Mouse (Mus musculus) CH12.LX (cell line): ENCODE data around the gene Tnfrsf9. TPM values are rescaled to one million over a fixed set of nuclear protein-coding genes. Genes with fewer than 3 reads are reported as not detected.

Experiments used
- DNase-seq: peaks from one replicate; pipeline ENCODE4 v3.0.0-alpha.2; 2013; ENCODE audit errors: extremely low read depth
- H3K27ac ChIP-seq: 2 replicates; pipeline ENCODE4 v1.5.1; 2012; ENCODE audit warnings: low read depth, mild to moderate bottlenecking, control low read depth, moderate library complexity; ENCODE audit not compliant: insufficient read depth
- H3K27me3 ChIP-seq: replicated peaks from 2 replicates; pipeline ENCODE3; 2012; ENCODE audit warnings: inconsistent platforms
- H3K36me3 ChIP-seq, 2 experiments: replicated peaks in 1 of 2; 2 replicates each; pipeline versions ENCODE3 to v1.6.1; 2012; ENCODE audit warnings: inconsistent platforms in 1 of 2, low read length in 1 of 2, mild to moderate bottlenecking in 1 of 2, mixed read lengths in 1 of 2, moderate library complexity in 1 of 2; ENCODE audit not compliant: control insufficient read depth in 1 of 2, insufficient read depth in 1 of 2
- H3K4me1 ChIP-seq, 2 experiments: 2 replicates each; pipeline ENCODE4 v1.6.1; 2012; ENCODE audit warnings: inconsistent platforms in 1 of 2, moderate library complexity in 1 of 2; ENCODE audit not compliant: insufficient read depth in 2 of 2, control insufficient read depth in 1 of 2
- H3K4me2 ChIP-seq: 2 replicates; pipeline ENCODE4 v1.6.1; 2012; ENCODE audit warnings: low read depth, mild to moderate bottlenecking, control low read depth; ENCODE audit not compliant: poor library complexity, insufficient read depth, severe bottlenecking
- H3K4me3 ChIP-seq, 3 experiments: fragments of 150-350 bp in 1 of 3; sonication (generic) in 1 of 3; replicated peaks in 1 of 3; 2 replicates each; pipeline versions ENCODE3 to v1.5.1; 2011 to 2012; ENCODE audit warnings: low read depth in 2 of 3, low read length in 2 of 3, mild to moderate bottlenecking in 2 of 3, moderate library complexity in 2 of 3, control low read depth in 1 of 3, improper control_type of control experiment in 1 of 3, inconsistent platforms in 1 of 3, mixed read lengths in 1 of 3; ENCODE audit not compliant: poor library complexity in 1 of 3
- H3K79me2 ChIP-seq: replicated peaks from 2 replicates; pipeline ENCODE4 v1.6.1; 2012; ENCODE audit warnings: mild to moderate bottlenecking, moderate library complexity; ENCODE audit not compliant: control insufficient read depth, poor library complexity, insufficient read depth, severe bottlenecking; ENCODE audit errors: extremely low read depth
- H3K9ac ChIP-seq: 2 replicates; pipeline ENCODE4 v1.6.1; 2012; ENCODE audit warnings: low read depth, mild to moderate bottlenecking, control low read depth, moderate library complexity; ENCODE audit not compliant: insufficient read depth
- H3K9me3 ChIP-seq: replicated peaks from 2 replicates; pipeline ENCODE3; 2012; ENCODE audit warnings: low read length, inconsistent platforms, mixed read lengths
- CHD1 ChIP-seq: IDR thresholded peaks from 2 replicates; pipeline ENCODE4 v1.6.1; 2012; ENCODE audit warnings: low read depth, low read length, improper control_type of control experiment, inconsistent platforms
- CHD2 ChIP-seq: IDR thresholded peaks from 2 replicates; pipeline ENCODE4 v1.6.1; 2011; ENCODE audit warnings: low read length, improper control_type of control experiment
- CTCF ChIP-seq, 2 experiments: IDR thresholded peaks in 1 of 2; conservative IDR thresholded peaks in 1 of 2; 2 replicates each; pipeline ENCODE4 v1.5.1; 2011 to 2012; ENCODE audit warnings: low read depth in 2 of 2, low read length in 2 of 2, improper control_type of control experiment in 1 of 2, inconsistent platforms in 1 of 2, mild to moderate bottlenecking in 1 of 2, moderate library complexity in 1 of 2
- EP300 ChIP-seq: IDR thresholded peaks from 2 replicates; pipeline ENCODE4 v1.6.1; 2011; ENCODE audit warnings: low read length, improper control_type of control experiment
- ETS1 ChIP-seq: conservative IDR thresholded peaks from 2 replicates; pipeline ENCODE4 v1.6.1; 2012; ENCODE audit warnings: low read depth, mild to moderate bottlenecking, inconsistent platforms, low read length, improper control_type of control experiment, moderate library complexity
- GABPA ChIP-seq: IDR thresholded peaks from 2 replicates; pipeline ENCODE4 v1.6.1; 2012; ENCODE audit warnings: low read depth, low read length, improper control_type of control experiment, inconsistent platforms; ENCODE audit not compliant: insufficient replicate concordance
- IRF4 ChIP-seq: IDR thresholded peaks from 2 replicates; pipeline ENCODE4 v1.6.1; 2014; ENCODE audit warnings: low read depth, mild to moderate bottlenecking, inconsistent platforms, low read length, improper control_type of control experiment
- JUND ChIP-seq: conservative IDR thresholded peaks from 2 replicates; pipeline ENCODE4 v1.6.1; 2011; ENCODE audit warnings: low read depth, low read length, improper control_type of control experiment
- MAX ChIP-seq: IDR thresholded peaks from 2 replicates; pipeline ENCODE4 v1.6.1; 2011; ENCODE audit warnings: low read length, improper control_type of control experiment
- MAZ ChIP-seq: IDR thresholded peaks from 2 replicates; pipeline ENCODE4 v1.6.1; 2012; ENCODE audit warnings: low read depth, mild to moderate bottlenecking, inconsistent platforms, low read length, improper control_type of control experiment, moderate library complexity
- MXI1 ChIP-seq: IDR thresholded peaks from 2 replicates; pipeline ENCODE4 v1.6.1; 2011; ENCODE audit warnings: mild to moderate bottlenecking, low read depth, low read length, improper control_type of control experiment
- NELFE ChIP-seq: IDR thresholded peaks from 2 replicates; pipeline ENCODE4 v1.6.1; 2011; ENCODE audit warnings: low read depth, low read length, improper control_type of control experiment
- PAX5 ChIP-seq: IDR thresholded peaks from 2 replicates; pipeline ENCODE4 v1.6.1; 2012; ENCODE audit warnings: low read length, inconsistent platforms, mixed read lengths
- POLR2A ChIP-seq: IDR thresholded peaks from 2 replicates; pipeline ENCODE4 v1.6.1; 2011; ENCODE audit warnings: low read depth, mild to moderate bottlenecking, improper control_type of control experiment, low read length
- RCOR1 ChIP-seq: conservative IDR thresholded peaks from 2 replicates; pipeline ENCODE4 v1.6.1; 2012; ENCODE audit warnings: low read depth, mild to moderate bottlenecking, inconsistent platforms, low read length, improper control_type of control experiment
- SIN3A ChIP-seq: IDR thresholded peaks from 2 replicates; pipeline ENCODE4 v1.6.1; 2012; ENCODE audit warnings: low read length, improper control_type of control experiment, inconsistent platforms
- TBP ChIP-seq: conservative IDR thresholded peaks from 2 replicates; pipeline ENCODE4 v1.6.1; 2011; ENCODE audit warnings: low read depth, low read length, improper control_type of control experiment
- UBTF ChIP-seq: IDR thresholded peaks from 2 replicates; pipeline ENCODE4 v1.6.1; 2012; ENCODE audit warnings: low read depth, mild to moderate bottlenecking, inconsistent platforms, low read length, improper control_type of control experiment, moderate library complexity
- ZC3H11A ChIP-seq: IDR thresholded peaks from 2 replicates; pipeline ENCODE4 v1.6.1; 2012; ENCODE audit warnings: low read depth, mild to moderate bottlenecking, inconsistent platforms, low read length, improper control_type of control experiment
- ZKSCAN1 ChIP-seq: IDR thresholded peaks from 2 replicates; pipeline ENCODE4 v1.6.1; 2012; ENCODE audit warnings: low read depth, inconsistent platforms, low read length, improper control_type of control experiment, borderline replicate concordance
- ZNF384 ChIP-seq: IDR thresholded peaks from 2 replicates; pipeline ENCODE4 v1.6.1; 2012; ENCODE audit warnings: low read depth, low read length, improper control_type of control experiment, inconsistent platforms
- dilution Hi-C: fragments of 300-500 bp; cut with MboI; formaldehyde crosslinking; loops from 2 replicates; pipeline ENCODE4 v1.14.3; 2020; ENCODE audit warnings: low sequenced_read_pairs; ENCODE audit not compliant: extremely low pct_unique_long_range_greater_than_20kb, extremely low pct_ligation_motif_present
- in situ Hi-C: fragments of 300-500 bp; cut with MboI; formaldehyde crosslinking; loops from 3 replicates; pipeline ENCODE4 v1.14.3; 2019; ENCODE audit warnings: low sequenced_read_pairs, low pct_ligation_motif_present, low pct_unique_long_range_greater_than_20kb, mixed read lengths
- polyA plus RNA-seq: library from polyadenylated mRNA; unstranded; fragments of >175 nt; gene quantifications from 2 replicates; pipeline ENCODE4 v1.2.1, GENCODE M21; 2012; ENCODE audit warnings: low read depth; ENCODE audit not compliant: insufficient read length
- total RNA-seq, 2 experiments: library from RNA; depleted of rRNA; stranded (reverse); fragments of 300-350 nt in 1 of 2; fragments of >200 nt in 1 of 2; gene quantifications; 2 replicates each; pipeline ENCODE4 v1.2.3; 2012 to 2014

Gene Tnfrsf9
- total and polyA plus RNA-seq, 3 experiments: 2.2 to 3.1 (median 2.9) TPM

- Histone ChIP-seq H3K9me3 (no peaks in the 10 kb centered on the region), H3K9ac (no peak overlapping the region), H3K4me1 (peaks cover 6 to 29% of the 10 kb centered on the region in 2 experiments), H3K79me2 (no peaks in the 10 kb centered on the region), H3K4me2 (no peak overlapping the region), H3K4me3 (no peak overlapping the region), H3K36me3 (no peaks in the 10 kb centered on the region), H3K27ac (no peak overlapping the region), H3K27me3 (no peaks in the 10 kb centered on the region)
- TF ChIP-seq ETS1: no peak
- in situ Hi-C loops: loop anchor here (10.0 kb wide), 1 partner anchor 97 kb away; no protein-coding TSS in a partner anchor
- dilution Hi-C loops: no loop called here
- DNase-seq: no peak
These were observed 46.2 kb upstream of the Tnfrsf9 start for GRCm38 (mm10) chr4:150868161-150868560.

GRCm38 (mm10) chr4:150868859-150869258, 45.5 kb upstream of the Tnfrsf9 start:
- TF ChIP-seq GABPA (no peak), ZNF384 (no peak), JUND (no peak), TBP (no peak), POLR2A (no peak), CHD1 (no peak), ZC3H11A (no peak), MAX (no peak), MXI1 (no peak), RCOR1 (no peak), ZKSCAN1 (no peak), SIN3A (no peak), IRF4 (no peak), EP300 (no peak), MAZ (no peak), CHD2 (no peak), CTCF (conservative IDR thresholded peaks at IDR 0.05 in 1 of 2, IDR thresholded peaks at IDR 0.05 in 1 of 2; ENCODE audit: low read depth in 2 of 2, low read length in 2 of 2) (no peak), PAX5 (no peak), UBTF (no peak), NELFE (no peak)
- TF ChIP-seq, all 38 proteins: peak for 0
- no peak overlapping the region for H3K4me3 ChIP-seq
- no peak for DNase-seq
- in situ Hi-C loops: loop anchor here (10.0 kb wide), 1 partner anchor 96 kb away; no protein-coding TSS in a partner anchor
- no peaks in the 10 kb centered on the region for H3K36me3 ChIP-seq
- H3K27ac ChIP-seq: no peak overlapping the region
- no peaks in the 10 kb centered on the region for H3K27me3 ChIP-seq
- no peak overlapping the region for H3K9ac ChIP-seq
- no peak overlapping the region for H3K4me2 ChIP-seq
- dilution Hi-C loops: no loop called here
- no peaks in the 10 kb centered on the region for H3K9me3 ChIP-seq
- H3K4me1 ChIP-seq: peaks cover 6 to 34% of the 10 kb centered on the region in 2 experiments
- no peaks in the 10 kb centered on the region for H3K79me2 ChIP-seq
